ENCODE assay signal across 16 mouse cellular contexts in genomic region chr12:104992123-104992741, GRCm38 (mm10). TPM values are rescaled to one million over a fixed set of nuclear protein-coding genes. Genes with fewer than 3 reads are reported as not detected.
DNase-seq lines count a peak whose midpoint lies in the region; ATAC-seq and TF ChIP-seq lines count a peak whose summit lies in the region.
"Had no signal": no experiment of that assay in that cellular context is flagged by ENCODE, and none has a peak within 500 bp of the region (broad histone marks: within the 10 kb centered on the region; RNA-seq: fewer than 3 reads in every experiment).

No protein-coding gene starts in this region.

- H3K27me3 ChIP-seq in embryonic facial prominence, embryonic 14.5 days (replicated peaks; ENCODE audit: control insufficient read depth, insufficient read depth, low read length), result no peaks in the 10 kb centered on the region
- H3K27me3 ChIP-seq in embryonic facial prominence, embryonic 10.5 days (replicated peaks; ENCODE audit: low read depth, poor library complexity, severe bottlenecking), result peaks cover 5% of the 10 kb centered on the region; the same call in 1 of the 2 replicates
- no peaks in the 10 kb centered on the region for H3K27me3 ChIP-seq in liver, adult 2 months (ENCODE audit: control insufficient read depth, insufficient read depth, low read length)
- no peaks in the 10 kb centered on the region for H3K27me3 ChIP-seq in liver, postnatal 0 days (ENCODE audit: insufficient read depth, low read length)
- H3K27me3 ChIP-seq in megakaryocyte, embryonic 14.5 days (replicated peaks), result no peaks in the 10 kb centered on the region
- no peaks in the 10 kb centered on the region for H3K27me3 ChIP-seq in forebrain, postnatal 0 days (ENCODE audit: insufficient read depth, low read length)
- H3K27me3 ChIP-seq: midbrain, embryonic 15.5 days; neural tube, embryonic 13.5 days had no signal

- no peaks in the 10 kb centered on the region for H3K9me3 ChIP-seq in embryonic facial prominence, embryonic 14.5 days (ENCODE audit: control insufficient read depth, low read length)
- H3K9me3 ChIP-seq in embryonic facial prominence, embryonic 10.5 days, result no peaks in the 10 kb centered on the region
- H3K9me3 ChIP-seq in liver, postnatal 0 days (ENCODE audit: low read length), result no peaks in the 10 kb centered on the region
- no peaks in the 10 kb centered on the region for H3K9me3 ChIP-seq in megakaryocyte, embryonic 14.5 days
- no peaks in the 10 kb centered on the region for H3K9me3 ChIP-seq in forebrain, postnatal 0 days (ENCODE audit: low read length)
- H3K9me3 ChIP-seq: liver, embryonic 12.5 days; midbrain, embryonic 15.5 days; neural tube, embryonic 13.5 days had no signal

- peaks cover 11% of the 10 kb centered on the region for H3K79me2 ChIP-seq in liver, adult 2 months (ENCODE audit: control insufficient read depth, insufficient read depth, low read length)

- no peak for TF ChIP-seq CTCF in liver, adult 2 months (IDR thresholded peaks at IDR 0.05; ENCODE audit: low read depth, low read length)
- no peak for TF ChIP-seq CTCF in liver, postnatal 0 days (IDR thresholded peaks at IDR 0.05; ENCODE audit: low read depth)
- no peak for TF ChIP-seq CTCF in forebrain, postnatal 0 days (IDR thresholded peaks at IDR 0.05; ENCODE audit: low read depth)

- peak; percentile 50; the same call in 1 of the 2 replicates for ATAC-seq in embryonic facial prominence, embryonic 14.5 days (ENCODE audit: low read depth)
- no peak for ATAC-seq in liver, postnatal 0 days
- ATAC-seq in forebrain, postnatal 0 days, result no peak
- ATAC-seq: hindbrain, postnatal 0 days; liver, embryonic 12.5 days; midbrain, embryonic 15.5 days had no signal

- TF ChIP-seq POLR2A in liver, adult 2 months (IDR thresholded peaks at IDR 0.05; ENCODE audit: extremely low read depth, insufficient read depth, low read length), result no peak

- no peaks in the 10 kb centered on the region for H3K4me1 ChIP-seq in embryonic facial prominence, embryonic 14.5 days (ENCODE audit: control insufficient read depth, insufficient read depth, low read length)
- peaks cover 11% of the 10 kb centered on the region; the same call in 1 of the 2 replicates for H3K4me1 ChIP-seq in embryonic facial prominence, embryonic 10.5 days
- H3K4me1 ChIP-seq in liver, adult 2 months (ENCODE audit: control insufficient read depth, insufficient read depth, low read length), result peaks cover 26% of the 10 kb centered on the region
- peaks cover 33% of the 10 kb centered on the region for H3K4me1 ChIP-seq in liver, postnatal 0 days (ENCODE audit: insufficient read depth)
- peaks cover 99% of the 10 kb centered on the region for H3K4me1 ChIP-seq in megakaryocyte, embryonic 14.5 days
- no peaks in the 10 kb centered on the region for H3K4me1 ChIP-seq in forebrain, postnatal 0 days (ENCODE audit: insufficient read depth)
- H3K4me1 ChIP-seq: midbrain, embryonic 15.5 days had no signal

- H3K4me3 ChIP-seq in embryonic facial prominence, embryonic 14.5 days (ENCODE audit: low read depth, low read length), result no peak overlapping the region
- no peak overlapping the region for H3K4me3 ChIP-seq in embryonic facial prominence, embryonic 10.5 days
- no peak overlapping the region for H3K4me3 ChIP-seq in liver, adult 2 months (ENCODE audit: insufficient read depth, low read depth, low read length)
- no peak overlapping the region for H3K4me3 ChIP-seq in liver, postnatal 0 days (ENCODE audit: low read depth, low read length)
- H3K4me3 ChIP-seq in megakaryocyte, embryonic 14.5 days (replicated peaks), result peak overlapping the region; percentile 57
- no peak overlapping the region for H3K4me3 ChIP-seq in forebrain, postnatal 0 days (ENCODE audit: low read depth, low read length)
- H3K4me3 ChIP-seq: liver, embryonic 12.5 days; midbrain, embryonic 15.5 days; neural tube, embryonic 13.5 days had no signal

- H3K36me3 ChIP-seq in embryonic facial prominence, embryonic 14.5 days (ENCODE audit: control insufficient read depth, insufficient read depth, low read length), result no peaks in the 10 kb centered on the region
- H3K36me3 ChIP-seq in embryonic facial prominence, embryonic 10.5 days (replicated peaks), result no peaks in the 10 kb centered on the region
- no peaks in the 10 kb centered on the region for H3K36me3 ChIP-seq in liver, adult 2 months (ENCODE audit: control insufficient read depth, insufficient read depth, low read length)
- no peaks in the 10 kb centered on the region for H3K36me3 ChIP-seq in liver, postnatal 0 days (replicated peaks; ENCODE audit: insufficient read depth, low read length)
- peaks cover 79% of the 10 kb centered on the region for H3K36me3 ChIP-seq in megakaryocyte, embryonic 14.5 days (replicated peaks; ENCODE audit: low read length)
- H3K36me3 ChIP-seq in forebrain, postnatal 0 days (ENCODE audit: insufficient read depth), result no peaks in the 10 kb centered on the region
- H3K36me3 ChIP-seq: liver, embryonic 12.5 days; midbrain, embryonic 15.5 days; neural tube, embryonic 13.5 days had no signal

- 80% methylated on average over 10 of the region's 10 CpGs for WGBS in embryonic facial prominence, embryonic 14.5 days
- 87% methylated on average over 10 of the region's 10 CpGs for WGBS in embryonic facial prominence, embryonic 10.5 days
- WGBS in liver, adult 2 months, result 68% methylated on average over 10 of the region's 10 CpGs
- 66% methylated on average over 10 of the region's 10 CpGs for WGBS in liver, postnatal 0 days (ENCODE audit: insufficient replicate concordance)
- 80% methylated on average over 10 of the region's 10 CpGs for WGBS in forebrain, postnatal 0 days

- no peak overlapping the region for H3K4me2 ChIP-seq in embryonic facial prominence, embryonic 14.5 days (ENCODE audit: low read depth, low read length)
- no peak overlapping the region for H3K4me2 ChIP-seq in liver, postnatal 0 days (ENCODE audit: low read depth, low read length)
- H3K4me2 ChIP-seq in forebrain, postnatal 0 days (ENCODE audit: low read depth), result no peak overlapping the region
- H3K4me2 ChIP-seq: liver, embryonic 12.5 days; midbrain, embryonic 15.5 days; neural tube, embryonic 13.5 days had no signal

- H3K9ac ChIP-seq in embryonic facial prominence, embryonic 14.5 days (ENCODE audit: low read depth, low read length), result no peak overlapping the region
- no peak overlapping the region for H3K9ac ChIP-seq in liver, adult 2 months (ENCODE audit: low read depth, low read length)
- H3K9ac ChIP-seq in liver, postnatal 0 days (replicated peaks), result no peak overlapping the region
- no peak overlapping the region for H3K9ac ChIP-seq in forebrain, postnatal 0 days
- H3K9ac ChIP-seq: liver, embryonic 12.5 days; midbrain, embryonic 15.5 days; neural tube, embryonic 13.5 days had no signal

- no peak overlapping the region for H3K27ac ChIP-seq in embryonic facial prominence, embryonic 14.5 days (replicated peaks; ENCODE audit: low read depth, low read length)
- H3K27ac ChIP-seq in embryonic facial prominence, embryonic 10.5 days (replicated peaks), result no peak overlapping the region
- peak overlapping the region; percentile 21; the same call in 1 of the 2 replicates for H3K27ac ChIP-seq in liver, adult 2 months (replicated peaks; ENCODE audit: insufficient read depth, low read depth, low read length)
- no peak overlapping the region for H3K27ac ChIP-seq in liver, postnatal 0 days (ENCODE audit: low read depth)
- no peak overlapping the region for H3K27ac ChIP-seq in forebrain, postnatal 0 days (ENCODE audit: low read depth, low read length)
- H3K27ac ChIP-seq: hindbrain, postnatal 0 days; midbrain, embryonic 15.5 days; neural tube, embryonic 13.5 days had no signal

- DNase-seq in embryonic facial prominence, embryonic 14.5 days (ENCODE audit: low spot score), result no peak
- DNase-seq in embryonic facial prominence, embryonic 10.5 days (ENCODE audit: low spot score), result no peak
- no peak for DNase-seq in liver, adult 2 months (ENCODE audit: extremely low read depth, low read depth, low spot score)
- no peak for DNase-seq in liver, postnatal 0 days
- peak; percentile 77 for DNase-seq in NIH3T3 (ENCODE audit: low read depth)
- DNase-seq in right cerebral cortex, postnatal 25 days, result no peak
- no peak for DNase-seq in forebrain, postnatal 0 days
- DNase-seq: cerebellum, adult 8-10 months; layer of hippocampus, adult 9-11 months; retina, postnatal 1 day; thymus, postnatal 36 days had no signal

- no peak for TF ChIP-seq EP300 in liver, postnatal 0 days (IDR thresholded peaks at IDR 0.05; ENCODE audit: low read depth)

RNA-seq across cellular contexts. Expression of gene Syne3, which starts 17.4 kb away (rescaled TPM):
- 1.8 and 3.0 TPM in 2 replicates for polyA plus RNA-seq in embryonic facial prominence, embryonic 14.5 days (2014; fragmentation: Nextera tagmentation; extraction: Ambion mirVana)
- 0.24 and 0.26 TPM in 2 replicates for polyA plus RNA-seq in embryonic facial prominence, embryonic 10.5 days (2016; fragmentation: Nextera tagmentation; extraction: Ambion mirVana)
- 3.8 and 4.8 TPM in 2 replicates for total RNA-seq in liver, adult 2 months (2014; rRNA removed)
- 0.81 and 1.6 TPM in 2 replicates for polyA plus RNA-seq in liver, adult 2 months (2012; rRNA removed)
- 1.3 and 2.3 TPM in 2 replicates for polyA plus RNA-seq in liver, postnatal 0 days (2015; fragmentation: Nextera tagmentation; extraction: Ambion mirVana)
- polyA plus RNA-seq in megakaryocyte, embryonic 14.5 days (2012; ENCODE audit: insufficient read depth, low replicate concordance), result 4.2 and 6.8 TPM in 2 replicates
- 0.92 and 1.8 TPM in 2 replicates for total RNA-seq in forebrain, postnatal 0 days (2014; rRNA removed)
- polyA plus RNA-seq in forebrain, postnatal 0 days (2015; fragmentation: Nextera tagmentation; extraction: Ambion mirVana), result 0.28 and 0.54 TPM in 2 replicates

RNA-seq across cellular contexts. Expression of gene Glrx5, which starts 40.3 kb away (rescaled TPM):
- polyA plus RNA-seq in embryonic facial prominence, embryonic 14.5 days (2014; fragmentation: Nextera tagmentation; extraction: Ambion mirVana), result 183 and 186 TPM in 2 replicates
- 218 and 234 TPM in 2 replicates for polyA plus RNA-seq in embryonic facial prominence, embryonic 10.5 days (2016; fragmentation: Nextera tagmentation; extraction: Ambion mirVana)
- 43.0 and 45.5 TPM in 2 replicates for total RNA-seq in liver, adult 2 months (2014; rRNA removed)
- 144 and 157 TPM in 2 replicates for polyA plus RNA-seq in liver, adult 2 months (2012; rRNA removed)
- polyA plus RNA-seq in liver, postnatal 0 days (2015; fragmentation: Nextera tagmentation; extraction: Ambion mirVana), result 349 and 355 TPM in 2 replicates
- 46.1 and 131 TPM in 2 replicates for polyA plus RNA-seq in megakaryocyte, embryonic 14.5 days (2012; ENCODE audit: insufficient read depth, low replicate concordance)
- total RNA-seq in forebrain, postnatal 0 days (2014; rRNA removed), result 47.4 and 84.5 TPM in 2 replicates
- polyA plus RNA-seq in forebrain, postnatal 0 days (2015; fragmentation: Nextera tagmentation; extraction: Ambion mirVana), result 177 and 205 TPM in 2 replicates
